Mouse (Mus musculus) megakaryocyte, embryonic 14.5 days (primary cell): ENCODE measurements around the gene Repin1.

Source experiments
- FLI1 ChIP-seq: IDR thresholded peaks from 2 replicates; pipeline ENCODE4 v1.6.1; 2012; ENCODE audit warnings: low read length, inconsistent platforms, mixed read lengths
- GATA1 ChIP-seq: IDR thresholded peaks from 3 replicates; pipeline ENCODE4 v1.6.1; 2012; ENCODE audit warnings: mixed read lengths, low read length, inconsistent platforms, borderline replicate concordance

DNA sequence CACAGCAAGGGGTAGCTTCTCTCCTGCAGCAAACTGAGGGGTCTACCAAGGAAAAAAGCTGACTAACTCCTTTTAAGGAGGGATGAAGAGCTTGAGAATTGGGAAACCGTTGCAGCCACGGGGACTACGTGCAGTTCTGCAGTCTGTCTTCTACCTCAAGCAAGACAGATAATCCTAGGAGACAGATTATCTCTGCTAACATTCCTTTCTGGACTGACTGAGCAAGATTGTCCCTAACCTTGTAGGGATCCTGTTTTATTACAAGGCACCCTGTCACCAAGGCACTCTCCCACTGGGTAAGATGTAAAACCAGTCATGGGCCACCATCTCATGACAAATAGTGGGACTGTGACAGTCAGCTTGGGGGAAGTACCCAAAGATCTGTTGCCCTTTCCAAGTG, 12.4 kb upstream of the Repin1 start:
- TF ChIP-seq GATA1 (no peak), FLI1 (no peak)
